Mouse (Mus musculus) heart, embryonic 11.5 days (tissue): ENCODE data around the gene Pdgfb. TPM values are rescaled to one million over a fixed set of nuclear protein-coding genes. Genes with fewer than 3 reads are reported as not detected.

Experiments used
- ATAC-seq: fragments of 200-750 bp; cut with Nextera tagmentation; replicated peaks from 2 replicates; pipeline ENCODE4 v1.8.0; 2017; ENCODE audit warnings: moderate library complexity; ENCODE audit not compliant: insufficient number of reproducible peaks, low FRiP score, low TSS enrichment
- H3K27ac ChIP-seq: fragments of 300-500 bp; sonication (generic); 2 replicates; pipeline ENCODE4 v1.5.1; 2014; ENCODE audit warnings: mild to moderate bottlenecking, low read depth, low read length
- H3K27me3 ChIP-seq: fragments of 300-500 bp; sonication (generic); 2 replicates; pipeline ENCODE4 v1.6.1; 2014; ENCODE audit warnings: mild to moderate bottlenecking, low read length, mixed read lengths; ENCODE audit not compliant: control insufficient read depth, insufficient read depth
- H3K36me3 ChIP-seq: fragments of 300-500 bp; sonication (generic); 2 replicates; pipeline ENCODE4 v1.6.1; 2014; ENCODE audit warnings: mild to moderate bottlenecking, low read length, moderate library complexity, mixed read lengths; ENCODE audit not compliant: control insufficient read depth, insufficient read depth
- H3K4me1 ChIP-seq: fragments of 300-500 bp; sonication (generic); 2 replicates; pipeline ENCODE4 v1.6.1; 2014; ENCODE audit warnings: low read length; ENCODE audit not compliant: control insufficient read depth, insufficient read depth
- H3K4me2 ChIP-seq: fragments of 300-500 bp; sonication (generic); 2 replicates; pipeline ENCODE4 v1.6.1; 2014; ENCODE audit warnings: mild to moderate bottlenecking, moderate library complexity
- H3K4me3 ChIP-seq: fragments of 300-500 bp; sonication (generic); 2 replicates; pipeline ENCODE4 v1.5.1; 2014; ENCODE audit warnings: low read depth, low read length
- H3K9ac ChIP-seq: fragments of 300-500 bp; sonication (generic); 2 replicates; pipeline ENCODE4 v1.6.1; 2014; ENCODE audit warnings: mild to moderate bottlenecking, low read depth, low read length, moderate library complexity
- H3K9me3 ChIP-seq: fragments of 300-500 bp; sonication (generic); replicated peaks from 2 replicates; pipeline ENCODE4 v1.6.1; 2016; ENCODE audit warnings: low read length; ENCODE audit not compliant: control insufficient read depth
- WGBS: fragments of 180-500 bp; shearing (Covaris S2); extraction: QIAGEN DNeasy Blood & Tissue Kit; methylation state at CpG from one replicate; pipeline ENCODE4 v1.1.7; 2014; ENCODE audit not compliant: insufficient replicate concordance; 5-methylcytosine and 5-hydroxymethylcytosine counted together
- polyA plus RNA-seq: library from polyadenylated mRNA; unstranded; fragments of >200 nt; fragmentation: Nextera tagmentation; extraction: Ambion mirVana; gene quantifications from 2 replicates; pipeline ENCODE4 v1.2.1, GENCODE M21; 2014

Pdgfb gene
- polyA plus RNA-seq, 1 experiment from 2014 or later = 2.0 TPM

- 83% methylated on average over 11 of the region's 11 CpGs for WGBS
Observed at GRCm38 (mm10) chr15:79970940-79971339, 43.8 kb downstream of the Pdgfb start, which contains the start of gene Cbx7. Cbx7 (minus strand) TSS chr15:79971119.

DNA sequence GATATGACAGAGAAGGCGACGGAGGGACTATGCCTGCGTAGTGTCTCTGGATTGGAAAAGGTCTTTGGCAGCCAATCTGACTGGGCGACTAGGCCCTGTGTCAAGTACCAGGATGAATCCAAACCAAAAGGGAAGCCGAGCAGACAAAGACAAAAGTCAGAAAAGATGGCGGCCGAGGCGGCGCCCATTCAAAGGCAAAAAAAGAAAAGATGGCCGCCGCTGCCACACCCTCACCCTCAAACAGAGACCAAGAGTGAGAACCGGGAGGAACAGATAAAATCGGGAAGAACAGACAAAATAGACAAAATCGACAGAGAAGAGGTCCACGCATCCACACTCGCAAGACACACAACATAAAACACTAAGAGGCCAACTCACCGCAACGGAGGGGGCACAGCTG is 44.3 kb downstream of the Pdgfb start:
- Histone ChIP-seq H3K4me1 (no peaks in the 10 kb centered on the region), H3K9me3 (no peaks in the 10 kb centered on the region), H3K36me3 (no peaks in the 10 kb centered on the region), H3K4me3 (no peak overlapping the region), H3K9ac (no peak overlapping the region), H3K27ac (no peak overlapping the region), H3K4me2 (no peak overlapping the region), H3K27me3 (no peaks in the 10 kb centered on the region)
- no peak for ATAC-seq
- 90% methylated on average over 18 of the region's 18 CpGs for WGBS

More at GRCm38 (mm10) chr15:79970940-79971339, 43.8 kb downstream of the Pdgfb start, which contains the start of gene Cbx7:
- no peaks in the 10 kb centered on the region for H3K4me1 ChIP-seq
- H3K9ac ChIP-seq = no peak within 1 kb of the TSS
- no peak for ATAC-seq
- H3K27me3 ChIP-seq = no peaks in the 10 kb centered on the region
- H3K36me3 ChIP-seq = no peaks in the 10 kb centered on the region
- H3K27ac ChIP-seq = no peak within 1 kb of the TSS
- H3K4me2 ChIP-seq = no peak within 1 kb of the TSS
- H3K9me3 ChIP-seq = no peaks in the 10 kb centered on the region
- H3K4me3 ChIP-seq = no peak within 1 kb of the TSS

GRCm38 (mm10) chr15:79967346-79967745 is 47.4 kb downstream of the Pdgfb start:
- H3K9ac ChIP-seq = no peak overlapping the region
- WGBS = 76% methylated on average over 6 of the region's 6 CpGs
- no peaks in the 10 kb centered on the region for H3K9me3 ChIP-seq
- no peak for ATAC-seq
- no peak overlapping the region for H3K27ac ChIP-seq
- no peaks in the 10 kb centered on the region for H3K27me3 ChIP-seq
- H3K36me3 ChIP-seq = no peaks in the 10 kb centered on the region
- no peaks in the 10 kb centered on the region for H3K4me1 ChIP-seq
- no peak overlapping the region for H3K4me3 ChIP-seq
- no peak overlapping the region for H3K4me2 ChIP-seq

GRCm38 (mm10) chr15:79964376-79964775 is 50.4 kb downstream of the Pdgfb start:
- no peak overlapping the region for H3K4me3 ChIP-seq
- H3K4me2 ChIP-seq = no peak overlapping the region
- H3K27ac ChIP-seq = no peak overlapping the region
- ATAC-seq = no peak
- no peaks in the 10 kb centered on the region for H3K9me3 ChIP-seq
- no peak overlapping the region for H3K9ac ChIP-seq
- H3K36me3 ChIP-seq = no peaks in the 10 kb centered on the region
- no peaks in the 10 kb centered on the region for H3K27me3 ChIP-seq
- no peaks in the 10 kb centered on the region for H3K4me1 ChIP-seq
- 82% methylated on average over 7 of the region's 7 CpGs for WGBS

DNA sequence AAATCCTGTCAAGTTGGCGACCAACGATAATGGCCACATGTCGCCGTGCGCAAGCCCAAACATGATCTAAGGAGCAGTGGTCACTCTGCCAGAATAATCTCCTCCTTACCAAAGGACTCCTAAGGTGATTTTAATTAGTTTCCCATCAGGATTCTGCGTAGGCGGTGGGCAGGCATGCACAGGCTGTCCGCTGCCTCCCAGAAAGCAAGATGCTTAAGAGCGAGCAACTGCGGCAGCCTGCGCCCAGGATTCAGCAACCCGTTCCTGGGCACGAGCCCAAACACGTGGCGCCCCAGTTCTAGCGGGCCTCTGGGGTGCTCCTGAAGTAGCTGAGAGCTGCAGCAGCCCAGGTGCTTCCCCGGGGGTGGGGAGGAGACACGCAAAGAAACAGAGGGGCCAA is 52.1 kb downstream of the Pdgfb start:
- 85% methylated on average over 18 of the region's 18 CpGs for WGBS
- H3K4me1 ChIP-seq = no peaks in the 10 kb centered on the region
- H3K4me3 ChIP-seq = no peak overlapping the region
- H3K27ac ChIP-seq = no peak overlapping the region
- no peaks in the 10 kb centered on the region for H3K36me3 ChIP-seq
- no peaks in the 10 kb centered on the region for H3K9me3 ChIP-seq
- no peak overlapping the region for H3K9ac ChIP-seq
- ATAC-seq = no peak
- no peak overlapping the region for H3K4me2 ChIP-seq
- H3K27me3 ChIP-seq = no peaks in the 10 kb centered on the region

GRCm38 (mm10) chr15:79961366-79961921 is 53.3 kb downstream of the Pdgfb start:
- Histone ChIP-seq H3K4me3 (no peak overlapping the region), H3K4me2 (no peak overlapping the region), H3K27me3 (no peaks in the 10 kb centered on the region), H3K9me3 (no peaks in the 10 kb centered on the region), H3K36me3 (no peaks in the 10 kb centered on the region), H3K27ac (no peak overlapping the region), H3K4me1 (peaks cover 2% of the 10 kb centered on the region; the same call in 1 of the 2 replicates), H3K9ac (no peak overlapping the region)
- WGBS = 60% methylated on average over 9 of the region's 9 CpGs
- ATAC-seq = no peak

GRCm38 (mm10) chr15:79958418-79958817 is 56.4 kb downstream of the Pdgfb start:
- H3K27ac ChIP-seq = no peak overlapping the region
- H3K9ac ChIP-seq = no peak overlapping the region
- no peaks in the 10 kb centered on the region for H3K9me3 ChIP-seq
- no peak overlapping the region for H3K4me3 ChIP-seq
- WGBS = 56% methylated on average over 3 of the region's 3 CpGs
- H3K36me3 ChIP-seq = no peaks in the 10 kb centered on the region
- H3K27me3 ChIP-seq = peaks cover 4% of the 10 kb centered on the region; the same call in 1 of the 2 replicates
- no peak overlapping the region for H3K4me2 ChIP-seq
- ATAC-seq = no peak
- peaks cover 2% of the 10 kb centered on the region; the same call in 1 of the 2 replicates for H3K4me1 ChIP-seq

DNA sequence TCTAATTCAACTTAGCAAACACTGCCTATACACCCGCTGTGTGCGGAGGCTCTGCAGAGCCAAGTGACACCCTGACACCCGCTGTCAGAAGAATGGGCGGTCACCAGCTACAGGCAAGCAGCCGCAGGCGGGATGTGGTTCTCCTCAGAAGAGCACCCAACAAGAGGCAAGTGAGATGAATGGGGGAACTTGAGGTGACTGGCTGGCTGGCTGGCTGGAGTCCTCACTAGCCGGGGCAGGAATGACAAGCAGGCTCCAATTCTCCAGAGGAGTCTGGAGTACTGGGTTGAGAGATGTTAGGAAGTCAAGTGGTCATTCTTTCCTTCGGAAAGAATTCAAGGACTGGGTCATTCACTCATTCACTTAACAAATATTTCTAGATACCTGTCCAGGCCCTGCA is 58.2 kb downstream of the Pdgfb start:
- H3K4me1 ChIP-seq = peaks cover 15% of the 10 kb centered on the region
- no peak overlapping the region for H3K9ac ChIP-seq
- no peaks in the 10 kb centered on the region for H3K9me3 ChIP-seq
- no peak overlapping the region for H3K4me3 ChIP-seq
- no peak for ATAC-seq
- WGBS = 73% methylated on average over 8 of the region's 8 CpGs
- no peak overlapping the region for H3K27ac ChIP-seq
- H3K27me3 ChIP-seq = peaks cover 4% of the 10 kb centered on the region; the same call in 1 of the 2 replicates
- no peaks in the 10 kb centered on the region for H3K36me3 ChIP-seq
- no peak overlapping the region for H3K4me2 ChIP-seq

- Histone ChIP-seq H3K27me3 (peaks cover 4% of the 10 kb centered on the region; the same call in 1 of the 2 replicates), H3K4me2 (no peak overlapping the region), H3K27ac (no peak overlapping the region), H3K4me3 (no peak overlapping the region), H3K4me1 (peaks cover 37% of the 10 kb centered on the region), H3K36me3 (no peaks in the 10 kb centered on the region), H3K9me3 (no peaks in the 10 kb centered on the region), H3K9ac (no peak overlapping the region)
- WGBS = 50% methylated on average over 7 of the region's 7 CpGs
- no peak for ATAC-seq
Observed at GRCm38 (mm10) chr15:79953470-79953869, 61.3 kb downstream of the Pdgfb start.
